Mouse (Mus musculus) retina, adult 2 months (tissue): ENCODE results near the gene Greb1.

Source experiments
- DNase-seq: peaks from one replicate; pipeline ENCODE4 v3.0.0-alpha.2; 2012; ENCODE audit warnings: low read depth, low spot score

Greb1 gene

DNA sequence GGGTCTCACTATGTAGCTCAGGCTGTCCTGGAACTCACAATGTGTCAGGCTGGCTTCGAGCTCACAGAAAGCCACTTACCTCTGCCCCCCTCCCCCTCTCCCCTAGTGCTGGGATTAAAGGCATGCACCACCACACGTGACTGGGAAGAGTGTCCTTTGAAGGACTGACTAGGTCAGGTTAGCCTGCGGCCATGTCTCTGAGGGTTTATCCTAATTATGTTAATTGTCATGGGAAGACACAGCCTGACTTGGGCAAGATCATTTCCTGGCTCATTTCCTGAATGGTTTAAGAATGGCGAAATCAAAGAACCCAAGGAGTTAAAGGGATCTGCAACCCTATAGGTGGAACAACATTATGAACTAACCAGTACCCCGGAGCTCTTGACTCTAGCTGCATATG, 105.9 kb downstream of the Greb1 start:
- no peak for DNase-seq

DNA sequence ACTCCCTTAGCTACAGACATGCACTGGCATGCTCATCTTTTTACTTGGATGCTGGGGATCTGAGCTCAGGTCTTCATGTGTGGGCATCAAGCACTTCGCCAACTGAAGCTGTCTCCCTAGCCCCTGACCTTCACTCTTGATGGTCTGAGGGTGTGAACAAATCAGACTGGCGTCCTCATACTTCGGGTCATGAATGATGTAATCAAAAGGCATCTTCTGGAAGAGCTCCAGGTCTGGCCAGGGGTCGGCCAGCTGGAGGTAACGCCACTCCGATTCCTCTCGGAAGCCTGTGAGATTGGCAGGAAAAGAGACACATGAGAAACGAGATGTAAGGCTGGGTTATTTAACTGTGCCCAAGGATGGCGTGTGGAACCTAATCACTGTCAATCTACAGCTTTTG, 110.1 kb downstream of the Greb1 start:
- no peak for DNase-seq

DNA sequence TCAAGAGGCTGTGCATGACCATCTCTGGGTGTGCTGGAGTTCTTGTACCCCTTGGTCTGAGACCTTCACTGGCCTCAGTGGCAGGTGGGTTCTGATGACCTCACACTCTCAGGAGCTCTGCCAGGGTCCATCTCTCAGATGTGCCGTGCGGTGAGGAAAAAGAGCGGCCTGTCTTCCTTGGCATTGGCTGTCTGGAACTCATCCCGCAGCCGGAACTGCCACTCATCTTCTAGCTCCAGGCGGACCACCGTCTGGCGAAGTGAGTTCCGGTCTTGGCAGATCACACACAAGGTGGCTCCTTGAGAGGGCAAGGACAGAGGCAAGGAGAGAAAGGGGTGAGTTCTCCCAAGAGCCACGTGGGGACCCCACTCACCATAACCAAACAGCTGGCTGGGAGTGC, 128.4 kb downstream of the Greb1 start:
- DNase-seq: no peak

DNA sequence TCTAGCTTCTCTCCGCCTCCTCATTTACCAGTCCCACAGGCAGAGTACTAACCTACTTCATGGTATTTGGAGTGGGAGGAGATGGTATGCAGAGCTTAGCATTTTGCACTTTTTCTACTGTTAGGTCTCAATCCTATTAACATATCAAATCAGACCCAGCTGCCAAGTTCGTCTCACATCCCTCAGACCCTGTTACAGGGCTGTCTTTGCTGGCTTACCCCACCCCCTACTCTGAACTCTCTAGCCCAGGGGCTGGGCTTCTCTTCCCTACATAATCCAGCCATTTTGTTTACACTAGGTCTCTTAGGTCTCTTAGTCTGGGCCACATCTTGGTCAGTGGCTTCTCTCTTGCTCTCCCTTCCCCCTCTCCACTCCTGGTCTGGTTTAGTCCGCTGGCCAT, 131.5 kb downstream of the Greb1 start:
- DNase-seq: no peak

DNA sequence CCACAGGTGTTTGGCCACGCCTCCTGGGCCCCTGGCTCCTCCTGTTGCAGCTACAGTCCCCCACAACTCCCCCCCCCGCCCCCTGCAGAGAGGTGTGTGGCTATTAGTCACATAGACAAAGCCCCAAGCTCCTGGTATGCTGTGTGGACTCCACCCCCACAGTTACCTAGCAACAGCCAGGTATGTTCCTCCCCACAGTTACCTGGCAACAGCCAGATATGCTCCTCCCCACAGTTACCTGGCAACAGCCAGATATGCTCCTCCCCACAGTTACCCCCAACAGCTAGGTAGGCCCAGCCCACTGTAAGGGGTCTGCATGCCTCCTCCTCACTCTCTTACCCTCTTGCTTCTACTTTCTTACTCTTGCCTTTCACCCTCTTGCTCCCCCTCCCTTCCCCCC, 135.7 kb downstream of the Greb1 start:
- no peak for DNase-seq

DNA sequence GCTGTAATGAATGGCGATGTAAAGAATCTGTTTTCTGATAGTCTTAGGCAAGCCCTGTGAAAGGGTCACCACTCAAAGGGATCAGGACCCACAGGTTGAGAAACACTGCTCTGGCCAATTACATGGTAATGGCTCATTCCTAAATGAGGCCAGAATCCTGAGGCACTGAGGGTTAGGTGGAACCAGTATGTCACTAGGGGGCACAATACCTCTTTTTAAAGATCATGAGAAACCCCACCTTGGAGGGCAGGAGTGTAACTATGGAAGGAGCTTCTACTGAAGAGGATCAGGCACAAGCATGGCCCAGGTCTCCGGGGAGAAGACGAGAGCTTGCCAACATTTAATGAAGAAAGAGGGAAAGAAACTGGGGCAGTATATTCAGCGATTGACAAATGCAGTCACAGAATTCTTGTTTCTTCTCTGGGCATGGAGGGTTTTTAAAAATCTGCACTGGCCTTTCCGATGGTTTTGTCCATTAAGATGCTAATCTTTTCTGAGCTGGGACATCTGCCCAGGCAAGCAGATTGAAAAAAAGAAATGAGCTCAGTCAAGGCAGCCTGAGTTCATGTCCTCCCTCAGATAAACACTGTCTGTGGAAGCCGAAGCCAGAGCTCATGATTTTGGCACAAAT, 137.6 kb downstream of the Greb1 start:
- DNase-seq: no peak

DNA sequence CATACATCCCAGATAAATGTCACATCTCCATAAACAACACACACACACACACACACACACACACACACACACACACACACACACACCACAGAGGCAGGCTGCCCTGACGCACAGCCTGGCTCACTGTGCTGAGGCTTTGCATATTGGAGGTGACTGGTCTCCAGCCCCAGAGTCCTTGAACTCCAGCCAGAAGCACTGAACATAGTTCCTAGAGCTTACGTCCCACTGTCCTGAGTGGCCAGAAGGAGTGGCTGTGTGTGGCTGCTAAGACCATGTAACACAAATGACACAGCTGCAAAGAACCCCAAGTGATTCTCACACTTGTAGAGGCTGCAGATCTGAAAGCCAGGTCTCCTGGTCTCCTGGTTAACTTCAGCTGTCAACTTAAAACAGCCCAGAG, 138.8 kb downstream of the Greb1 start:
- DNase-seq: no peak

DNA sequence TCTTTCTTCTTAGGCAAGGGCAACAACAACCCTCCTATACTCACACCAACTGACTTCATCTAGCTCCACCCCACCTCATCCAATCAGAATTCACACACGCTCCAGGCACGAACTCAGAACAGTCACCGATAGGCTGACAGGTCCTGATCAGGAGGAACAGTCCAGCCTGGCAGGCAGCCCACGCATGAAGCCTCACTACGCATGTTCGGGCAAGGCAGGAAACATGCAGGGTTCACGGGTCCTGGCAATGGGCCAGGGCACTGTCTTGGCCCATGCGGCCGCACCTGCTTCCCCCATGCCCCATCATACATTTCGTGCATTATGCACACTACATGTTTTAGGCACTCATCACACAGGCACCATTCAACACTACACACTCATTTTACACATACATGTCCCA, 139.2 kb downstream of the Greb1 start:
- no peak for DNase-seq

DNA sequence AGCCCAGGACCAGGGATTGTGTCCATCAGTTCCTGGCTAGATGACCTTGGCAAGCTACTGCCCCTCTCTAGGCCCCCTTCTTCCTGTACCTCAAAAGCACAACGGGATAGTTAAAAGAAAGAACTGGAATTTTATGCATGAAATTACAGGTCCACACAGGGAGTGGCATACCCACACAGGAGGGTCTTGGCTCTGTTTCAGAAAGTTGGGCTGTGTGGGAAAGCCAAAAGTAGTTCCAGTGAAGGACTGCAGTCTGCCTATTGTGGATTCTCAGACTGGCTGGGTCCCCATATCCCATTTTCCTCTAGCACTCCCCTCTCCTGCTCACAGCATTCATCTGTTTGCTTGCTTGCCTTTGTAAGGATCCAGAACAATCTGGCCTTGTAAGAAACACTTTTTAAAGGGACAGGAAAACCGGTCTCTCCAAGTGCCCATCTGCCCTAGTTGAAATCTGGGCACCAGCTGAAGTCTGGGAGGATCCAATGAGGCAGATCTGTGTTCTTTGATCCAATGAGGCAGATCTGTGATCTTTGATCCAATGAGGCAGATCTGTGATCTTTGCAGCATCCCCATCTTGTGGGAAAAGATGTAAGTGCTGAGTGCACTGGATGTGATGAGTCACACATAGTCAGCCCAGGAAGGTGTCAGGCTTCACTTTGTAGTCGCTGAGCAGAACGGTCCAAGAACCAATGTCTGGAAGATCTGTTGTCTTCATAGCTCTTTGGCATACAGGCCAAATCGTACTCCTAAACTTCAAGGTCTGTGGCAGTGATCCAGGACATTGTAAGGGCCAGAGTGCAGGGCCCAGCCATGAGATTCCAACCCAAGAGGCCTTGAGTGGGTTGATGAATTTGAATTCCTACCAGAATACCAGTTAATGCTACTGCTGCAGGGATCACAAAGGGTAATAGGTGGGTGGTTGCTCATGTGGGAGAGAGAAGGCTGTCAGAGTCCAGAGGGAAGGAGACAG, 143.5 kb downstream of the Greb1 start:
- DNase-seq: no peak

DNA sequence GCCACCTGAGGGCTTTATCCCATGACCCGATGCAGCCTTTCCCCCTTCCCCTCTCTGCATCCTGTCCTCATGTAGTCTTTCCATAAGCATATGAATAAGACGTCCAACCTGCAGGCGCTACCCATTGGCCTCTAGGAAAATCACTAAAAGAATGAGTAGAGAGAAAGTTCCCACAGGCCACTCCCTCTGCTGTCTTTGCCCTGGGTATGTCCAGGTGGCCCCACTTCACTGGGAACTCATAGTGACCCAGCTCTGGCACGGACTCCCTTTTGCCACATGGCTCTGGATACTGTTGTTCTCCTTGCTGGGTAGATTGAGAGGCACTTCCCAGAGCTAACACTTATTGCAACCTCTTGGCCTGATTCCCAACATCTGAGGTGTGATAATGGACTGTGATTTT, 145.1 kb downstream of the Greb1 start:
- DNase-seq: no peak

DNA sequence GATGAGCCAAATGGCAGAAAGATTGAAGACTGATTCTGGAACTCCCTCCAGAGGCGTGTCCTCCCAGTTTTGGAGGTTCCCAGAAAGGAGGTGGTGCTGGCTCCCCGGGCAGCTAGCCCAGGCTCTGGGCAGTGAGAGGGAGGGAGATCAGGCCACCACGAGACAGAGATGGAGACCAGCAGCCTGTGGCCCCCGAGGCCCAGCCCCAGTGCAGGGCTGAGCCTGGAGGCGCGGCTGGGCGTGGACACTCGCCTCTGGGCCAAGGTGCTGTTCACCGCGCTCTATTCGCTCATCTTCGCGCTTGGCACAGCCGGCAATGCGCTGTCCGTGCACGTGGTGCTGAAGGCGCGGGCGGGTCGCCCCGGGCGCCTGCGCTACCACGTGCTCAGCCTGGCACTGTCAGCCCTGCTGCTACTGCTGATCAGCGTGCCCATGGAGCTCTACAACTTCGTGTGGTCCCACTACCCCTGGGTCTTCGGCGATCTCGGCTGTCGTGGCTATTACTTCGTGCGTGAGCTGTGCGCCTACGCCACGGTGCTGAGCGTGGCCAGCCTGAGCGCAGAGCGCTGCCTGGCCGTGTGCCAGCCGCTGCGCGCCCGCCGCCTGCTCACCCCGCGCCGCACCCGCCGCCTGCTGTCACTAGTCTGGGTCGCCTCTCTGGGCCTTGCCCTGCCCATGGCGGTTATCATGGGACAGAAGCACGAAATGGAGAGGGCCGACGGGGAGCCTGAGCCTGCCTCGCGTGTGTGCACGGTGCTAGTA, 147.2 kb downstream of the Greb1 start, which contains the start of gene Ntsr2:
Gene Ntsr2 (plus strand): TSS at position 51 of the 762 bp plus-strand sequence.
- no peak for DNase-seq

DNA sequence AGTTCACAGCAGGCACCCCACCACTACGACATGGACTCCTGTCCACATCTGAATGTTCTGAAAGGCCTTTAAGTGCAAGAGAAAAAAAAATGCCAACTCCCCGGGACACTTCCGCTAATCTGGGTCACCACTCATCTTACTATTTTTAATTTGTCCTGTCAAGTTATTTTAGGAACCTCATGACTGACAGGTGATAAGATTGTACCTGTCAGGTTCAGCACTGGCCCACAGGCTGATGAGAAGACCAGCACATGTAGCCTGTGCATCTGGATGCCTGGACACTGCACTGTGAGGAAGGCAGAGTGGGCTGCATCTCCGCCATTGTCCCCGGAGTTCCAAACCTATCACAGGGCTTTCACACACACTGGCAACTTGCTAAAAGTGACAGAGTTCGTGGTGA, 150.9 kb downstream of the Greb1 start:
- no peak for DNase-seq

DNA sequence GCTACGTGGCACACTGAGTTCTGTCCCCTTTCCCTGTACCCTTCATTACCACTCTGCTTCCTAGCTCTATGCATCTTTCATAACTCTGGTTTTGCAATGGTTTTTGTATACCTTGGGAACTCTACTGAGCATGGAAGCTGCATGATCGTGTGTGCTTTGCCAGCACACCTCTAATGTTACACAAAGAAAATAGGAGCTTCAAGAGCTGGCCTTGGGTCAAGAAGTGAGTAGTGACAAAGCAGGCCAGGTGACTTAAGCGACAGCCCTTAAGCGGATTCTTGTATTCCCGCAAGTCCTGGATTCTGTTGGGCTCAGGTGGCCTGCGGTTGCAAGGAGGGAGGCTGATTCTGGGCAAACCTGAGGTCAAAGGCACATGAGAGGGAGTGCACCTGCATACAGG, 152.4 kb downstream of the Greb1 start:
- no peak for DNase-seq

DNA sequence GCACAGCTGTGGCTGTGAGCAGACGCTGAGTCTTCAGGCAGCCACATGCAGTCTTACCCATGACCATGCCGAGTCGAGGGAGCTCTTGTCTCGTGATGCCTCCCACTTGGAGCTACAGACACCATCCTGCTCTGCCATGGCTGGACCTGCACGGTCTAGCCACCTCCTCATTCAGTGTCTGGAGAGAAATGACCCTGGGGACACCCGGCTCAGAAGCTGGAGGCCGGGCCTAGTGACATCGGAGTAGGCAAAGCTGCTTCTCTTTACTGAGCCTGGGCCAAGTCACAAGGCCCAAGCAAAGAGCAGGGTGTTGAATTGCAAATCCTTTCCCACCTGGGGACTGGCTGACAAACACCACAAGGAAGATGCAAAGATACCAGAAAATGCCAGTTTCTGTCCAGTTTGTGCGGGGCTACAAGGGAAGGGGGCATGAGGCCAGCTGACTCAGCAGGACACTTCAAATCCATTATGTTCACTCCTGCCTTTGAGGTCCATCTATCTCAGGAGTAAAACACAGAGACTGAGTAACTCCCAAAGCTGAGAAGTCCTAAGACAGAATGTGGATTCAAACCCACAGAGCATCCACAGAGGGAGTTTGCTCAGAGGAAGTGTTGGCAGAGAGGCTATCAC, 153.8 kb downstream of the Greb1 start:
- DNase-seq: no peak

DNA sequence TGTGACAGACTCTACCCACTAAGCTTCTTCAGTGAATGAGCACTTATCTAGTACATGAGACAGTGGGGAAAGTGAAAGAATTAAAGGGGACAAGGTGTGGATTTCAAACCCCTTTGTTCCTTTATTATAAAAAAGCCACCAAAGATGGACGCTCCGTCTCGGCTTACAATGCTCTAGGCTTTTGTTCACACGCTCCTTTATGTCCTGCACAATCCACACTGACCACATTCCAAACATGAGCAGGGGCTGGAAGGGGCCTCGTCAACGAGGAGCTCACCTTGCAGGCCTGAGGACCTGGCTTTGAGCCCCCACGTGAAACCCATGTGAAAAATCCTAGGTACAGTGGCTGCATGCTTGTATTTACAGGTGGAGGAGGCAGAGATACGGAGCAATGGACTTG, 156.0 kb downstream of the Greb1 start:
- no peak for DNase-seq

DNA sequence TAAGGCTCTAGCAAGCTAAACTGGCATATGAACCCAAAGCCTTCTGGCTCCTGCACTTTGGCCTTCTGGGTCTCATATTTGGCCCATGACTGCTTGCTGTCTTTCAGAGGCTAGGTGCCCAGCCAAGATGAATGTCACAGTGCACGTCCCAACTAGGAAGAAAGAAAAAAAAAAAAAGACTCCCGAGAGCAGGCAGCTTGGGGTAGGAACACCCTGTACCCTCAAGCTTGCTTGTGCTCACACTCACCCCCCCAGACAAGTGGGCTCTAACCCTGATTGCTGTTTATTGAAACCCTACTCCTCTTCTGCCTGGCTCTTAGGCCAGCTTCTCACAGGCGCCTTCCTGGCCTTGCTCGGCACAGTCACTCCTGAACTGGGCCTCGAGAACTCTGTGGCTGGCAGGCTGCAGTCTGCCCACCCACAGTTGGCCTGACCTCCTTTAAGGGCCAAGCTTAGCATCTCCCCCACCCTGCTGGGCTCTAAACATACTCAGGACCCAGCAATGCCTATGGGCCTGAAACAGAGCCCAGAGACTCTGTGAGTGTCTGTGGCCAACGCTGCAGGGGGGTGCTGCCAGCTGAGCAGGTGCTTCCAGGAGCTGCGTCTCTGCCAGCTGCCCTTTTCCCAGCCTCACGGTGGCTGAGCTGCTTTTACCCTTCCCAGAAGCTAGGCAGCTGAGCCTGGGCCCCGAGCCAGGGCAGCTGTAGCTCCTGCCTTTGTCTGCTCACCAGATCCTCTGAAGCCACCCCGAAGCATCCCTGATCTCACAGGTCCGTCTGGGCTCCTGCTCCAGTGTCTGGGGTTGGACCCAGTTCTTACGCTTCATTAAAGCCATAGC, 157.0 kb downstream of the Greb1 start:
- peak; percentile 11 for DNase-seq

DNA sequence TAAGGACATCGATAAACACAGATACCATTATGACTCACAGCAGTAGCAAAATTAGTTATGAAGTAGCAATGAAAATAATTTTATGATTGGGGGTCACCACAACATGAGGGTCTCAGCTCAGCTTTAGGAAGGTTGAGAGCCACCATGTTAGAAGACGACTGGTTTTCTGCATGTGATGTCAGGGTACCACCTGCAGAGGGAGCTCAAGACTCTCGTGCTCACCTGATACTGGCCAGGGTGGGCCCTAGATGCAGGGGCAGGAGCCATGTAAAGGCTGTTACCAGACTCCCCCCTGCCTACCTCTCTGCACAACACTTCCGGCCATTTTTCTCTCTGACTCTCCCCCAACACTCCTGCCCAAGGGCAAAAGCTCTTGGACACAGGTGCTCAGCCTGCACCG, 158.7 kb downstream of the Greb1 start:
- no peak for DNase-seq

DNA sequence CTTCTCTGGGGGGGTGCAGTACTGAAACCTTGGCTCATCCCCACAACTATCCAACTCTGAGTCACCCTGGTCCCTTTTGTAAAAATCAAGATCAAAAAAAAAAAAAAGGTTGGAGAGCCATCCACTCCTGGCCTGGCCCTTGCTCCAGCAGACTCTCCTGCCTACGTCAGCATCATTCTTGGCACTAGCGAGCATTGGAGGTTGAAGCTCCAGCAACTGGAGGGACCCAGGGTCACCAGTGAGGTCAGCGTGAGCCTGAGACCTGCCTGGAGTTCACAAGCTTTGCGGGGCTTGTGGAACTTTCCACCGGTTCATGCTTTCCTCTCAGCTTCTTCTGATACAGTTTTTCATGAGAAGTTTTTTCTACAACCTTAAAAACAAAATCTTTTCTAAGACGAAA, 160.6 kb downstream of the Greb1 start:
- no peak for DNase-seq

DNA sequence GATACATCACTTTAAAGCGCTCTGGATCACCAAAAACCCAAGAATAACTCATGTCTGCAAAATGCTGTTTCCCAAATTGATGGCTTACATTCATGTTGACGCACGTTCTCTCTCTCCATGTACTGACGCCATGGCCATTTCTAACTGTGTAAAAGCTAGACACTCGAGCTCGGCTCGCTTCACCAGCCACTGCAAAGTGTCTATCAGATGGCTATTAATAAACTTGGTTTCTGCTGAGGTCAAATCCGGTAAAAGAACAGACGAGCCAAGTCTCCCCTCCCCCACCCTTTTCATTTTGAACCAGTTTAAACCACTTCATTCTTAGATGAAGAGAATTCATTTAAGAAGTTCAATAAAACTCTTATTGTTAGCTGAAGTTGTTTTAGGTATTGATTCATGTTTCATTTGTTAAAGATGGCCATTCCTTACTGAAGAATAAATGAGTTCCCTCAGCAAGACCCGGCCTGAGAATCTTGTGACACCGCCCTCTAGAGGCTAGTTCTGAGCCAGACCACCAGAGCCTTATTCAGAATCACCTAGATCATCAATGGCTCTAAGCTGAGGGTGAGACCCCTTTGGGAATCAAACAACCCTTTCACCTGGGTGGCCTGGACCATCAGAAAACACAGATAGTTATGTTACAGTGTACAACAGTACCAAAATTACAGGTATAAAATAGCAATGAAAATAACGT, 161.5 kb downstream of the Greb1 start:
- DNase-seq: no peak

DNA sequence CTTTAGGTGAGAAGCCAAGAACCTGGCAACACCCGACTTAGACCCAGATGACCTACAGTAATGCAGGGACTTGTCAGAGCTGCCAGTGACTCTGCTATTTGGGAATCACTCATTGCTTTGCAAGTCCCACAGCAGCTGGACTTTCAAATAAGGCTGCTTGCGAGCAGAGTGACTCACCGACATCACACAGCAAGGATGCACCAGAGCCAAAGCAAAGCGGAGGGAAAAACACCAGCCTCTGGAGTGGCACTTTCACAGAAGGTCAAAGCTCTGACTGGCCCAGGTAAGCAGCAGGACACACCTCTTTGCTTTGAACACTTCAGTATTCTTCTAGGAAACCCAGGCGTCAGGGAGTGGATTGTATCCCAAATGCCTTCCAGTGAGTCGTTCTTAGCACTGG, 164.9 kb downstream of the Greb1 start:
- no peak for DNase-seq
